Mouse (Mus musculus) liver, postnatal 0 days (tissue): Measurements from ENCODE around the gene Lmod2. TPM values are rescaled to one million over a fixed set of nuclear protein-coding genes. Genes with fewer than 3 reads are reported as not detected.

ENCODE experiments used
- ATAC-seq: fragments of 200-750 bp; cut with Nextera tagmentation; 2 replicates; pipeline ENCODE4 v1.8.0; 2017; ENCODE audit warnings: mild to moderate bottlenecking, moderate library complexity
- DNase-seq: peaks from one replicate; pipeline ENCODE4 v3.0.0-alpha.2; 2016
- H3K27ac ChIP-seq: fragments of 300-500 bp; sonication (generic); 2 replicates; pipeline ENCODE4 v1.5.1; 2014; ENCODE audit warnings: antibody characterized with exemption, moderate library complexity, mild to moderate bottlenecking, low read depth
- H3K27me3 ChIP-seq: fragments of 300-500 bp; sonication (generic); 2 replicates; pipeline ENCODE4 v1.6.1; 2014; ENCODE audit warnings: low read length, control low read depth, mixed read lengths; ENCODE audit not compliant: insufficient read depth
- H3K36me3 ChIP-seq: fragments of 300-500 bp; sonication (generic); replicated peaks from 2 replicates; pipeline ENCODE4 v1.6.1; 2014; ENCODE audit warnings: mild to moderate bottlenecking, control low read depth, low read length, moderate library complexity, mixed read lengths; ENCODE audit not compliant: insufficient read depth
- H3K4me1 ChIP-seq: fragments of 300-500 bp; sonication (generic); 2 replicates; pipeline ENCODE4 v1.6.1; 2014; ENCODE audit warnings: antibody characterized with exemption, mild to moderate bottlenecking, control low read depth; ENCODE audit not compliant: insufficient read depth
- H3K4me2 ChIP-seq: fragments of 300-500 bp; sonication (generic); 2 replicates; pipeline ENCODE4 v1.6.1; 2014; ENCODE audit warnings: low read depth, mild to moderate bottlenecking, low read length, moderate library complexity, mixed read lengths
- H3K4me3 ChIP-seq: fragments of 300-500 bp; sonication (generic); 2 replicates; pipeline ENCODE4 v1.5.1; 2014; ENCODE audit warnings: low read depth, low read length
- H3K9ac ChIP-seq: fragments of 300-500 bp; sonication (generic); replicated peaks from 2 replicates; pipeline ENCODE4 v1.6.1; 2014; ENCODE audit warnings: mild to moderate bottlenecking, moderate library complexity
- H3K9me3 ChIP-seq: fragments of 300-500 bp; sonication (generic); 2 replicates; pipeline ENCODE4 v1.6.1; 2016; ENCODE audit warnings: mild to moderate bottlenecking, control low read depth, low read length, mixed read lengths
- CTCF ChIP-seq: sonication (generic); IDR thresholded peaks from 2 replicates; pipeline ENCODE4 v1.5.1; 2016; ENCODE audit warnings: antibody characterized with exemption, low read depth
- EP300 ChIP-seq: IDR thresholded peaks from 2 replicates; pipeline ENCODE4 v1.6.1; 2016; ENCODE audit warnings: antibody characterized with exemption, low read depth, mild to moderate bottlenecking
- WGBS: fragments of 180-500 bp; shearing (Covaris S2); extraction: QIAGEN DNeasy Blood & Tissue Kit; methylation state at CpG from one replicate; pipeline ENCODE4 v1.1.7; 2014; ENCODE audit not compliant: insufficient replicate concordance; 5-methylcytosine and 5-hydroxymethylcytosine counted together
- polyA plus RNA-seq: library from polyadenylated mRNA; unstranded; fragments of >200 nt; fragmentation: Nextera tagmentation; extraction: Ambion mirVana; gene quantifications from 2 replicates; pipeline ENCODE4 v1.2.1, GENCODE M21; 2015

Gene Lmod2
- polyA plus RNA-seq, 1 experiment from 2014 or later = 0.05 TPM

DNA sequence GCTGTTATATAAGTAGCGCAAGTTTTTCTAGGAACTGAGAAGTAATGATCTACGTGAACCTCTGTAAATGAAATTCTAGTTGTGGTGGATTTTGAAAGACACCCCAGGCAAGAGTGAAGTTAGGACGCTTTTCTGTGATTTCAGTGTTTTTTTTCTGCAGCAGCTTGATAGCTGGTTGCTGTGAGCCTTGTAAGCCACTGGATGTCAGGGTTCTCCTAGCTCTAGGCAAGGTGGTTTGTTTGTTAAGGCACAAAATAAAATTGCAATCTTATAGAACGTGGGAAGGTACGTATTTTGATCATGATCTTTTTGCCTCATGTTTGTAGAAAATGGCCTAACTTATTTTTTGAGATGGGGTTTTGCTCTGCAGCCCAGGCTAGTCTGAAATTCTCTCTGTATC is 28.6 kb upstream of the Lmod2 start:
- Histone ChIP-seq H3K4me2 (no peak overlapping the region), H3K4me1 (no peaks in the 10 kb centered on the region), H3K9me3 (0 out of 2 replicates have a peak, but pooled peaks cover 5% of the 10 kb centered on the region), H3K27ac (no peak overlapping the region), H3K9ac (no peak overlapping the region), H3K4me3 (no peak overlapping the region), H3K27me3 (no peaks in the 10 kb centered on the region), H3K36me3 (no peaks in the 10 kb centered on the region)
- WGBS = 70% methylated on average over 5 of the region's 5 CpGs
- ATAC-seq = no peak
- no peak for DNase-seq
- TF ChIP-seq EP300 (no peak), CTCF (peak; percentile 45)

DNA sequence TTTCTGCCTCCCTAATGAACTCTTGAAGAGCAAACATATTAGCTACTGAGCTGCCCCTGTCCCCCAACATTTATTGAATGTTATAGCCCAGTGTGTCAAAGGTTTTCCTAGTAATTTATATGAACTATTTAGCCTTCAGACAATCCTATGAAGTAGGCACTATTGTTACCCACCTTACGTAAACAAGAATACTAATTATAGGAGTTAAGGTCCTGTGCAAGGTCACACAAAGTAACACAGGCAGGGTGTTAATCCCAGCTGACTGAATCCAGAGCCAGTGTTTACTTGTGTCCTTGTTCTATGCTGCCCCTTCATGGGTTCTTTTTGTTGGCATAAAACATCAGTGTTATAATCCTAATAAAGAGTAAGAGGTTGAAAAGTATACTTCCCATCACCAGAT is 27.9 kb upstream of the Lmod2 start:
- no peak for TF ChIP-seq EP300
- no peak for TF ChIP-seq CTCF
- no peaks in the 10 kb centered on the region for H3K36me3 ChIP-seq
- H3K4me3 ChIP-seq = no peak overlapping the region
- ATAC-seq (no peak), DNase-seq (no peak)
- WGBS = 78% methylated on average over 1 of the region's 1 CpGs
- H3K9ac ChIP-seq = no peak overlapping the region
- no peak overlapping the region for H3K27ac ChIP-seq
- H3K4me1 ChIP-seq = no peaks in the 10 kb centered on the region
- peaks cover 7% of the 10 kb centered on the region; the same call in 1 of the 2 replicates for H3K9me3 ChIP-seq
- H3K4me2 ChIP-seq = no peak overlapping the region
- no peaks in the 10 kb centered on the region for H3K27me3 ChIP-seq

DNA sequence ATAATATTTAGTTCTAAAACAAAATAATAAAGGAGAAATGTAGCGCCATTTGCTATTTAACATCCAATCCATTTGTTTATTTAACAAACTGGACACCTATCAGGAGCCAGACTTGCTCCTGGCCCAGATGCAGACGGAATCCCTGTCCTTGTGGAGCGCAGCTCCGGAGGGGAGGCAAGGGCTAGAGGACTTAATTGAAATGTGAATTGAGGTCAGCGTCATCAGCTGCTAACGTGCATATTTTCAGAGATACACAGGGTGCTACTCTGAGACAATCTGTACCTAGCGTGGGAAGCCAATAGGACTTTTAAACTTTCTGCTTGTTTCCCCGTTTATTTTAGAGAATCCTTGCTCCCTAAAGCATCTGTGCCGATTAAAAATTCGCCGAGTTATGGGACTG is 27.3 kb upstream of the Lmod2 start:
- no peak for DNase-seq
- Histone ChIP-seq H3K27me3 (no peaks in the 10 kb centered on the region), H3K4me3 (no peak overlapping the region), H3K4me1 (no peaks in the 10 kb centered on the region), H3K9me3 (peaks cover 7% of the 10 kb centered on the region; the same call in 1 of the 2 replicates), H3K9ac (no peak overlapping the region), H3K36me3 (no peaks in the 10 kb centered on the region), H3K4me2 (no peak overlapping the region), H3K27ac (no peak overlapping the region)
- no peak for ATAC-seq
- 75% methylated on average over 11 of the region's 11 CpGs for WGBS
- TF ChIP-seq CTCF (no peak), EP300 (no peak)

DNA sequence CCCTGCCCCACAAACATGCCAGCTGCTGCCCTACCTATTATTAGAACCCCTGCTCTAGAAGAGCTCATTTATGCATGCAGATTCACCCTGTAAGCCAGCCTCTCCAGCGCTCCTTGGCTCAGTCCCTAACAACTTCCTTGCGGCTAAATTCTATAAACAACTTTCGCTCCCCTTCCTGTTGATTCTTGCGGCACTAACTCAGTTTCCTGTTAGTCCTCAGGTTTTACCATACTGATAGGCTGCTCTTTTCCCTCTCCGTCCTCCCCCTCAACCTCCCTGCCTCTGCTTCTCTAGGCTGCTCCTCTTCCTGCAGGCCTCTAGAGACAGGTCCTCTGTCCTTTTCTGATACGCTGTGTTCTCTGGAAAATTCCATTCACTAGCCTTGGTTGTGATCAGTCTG is 26.4 kb upstream of the Lmod2 start:
- WGBS = 45% methylated on average over 6 of the region's 6 CpGs
- ATAC-seq (peak; percentile 65; the same call in 1 of the 2 replicates), DNase-seq (no peak)
- Histone ChIP-seq H3K4me2 (no peak overlapping the region), H3K27ac (peak overlapping the region; percentile 8; the same call in 1 of the 2 replicates), H3K9me3 (peaks cover 7% of the 10 kb centered on the region; the same call in 1 of the 2 replicates), H3K36me3 (no peaks in the 10 kb centered on the region), H3K27me3 (no peaks in the 10 kb centered on the region), H3K4me1 (no peaks in the 10 kb centered on the region), H3K9ac (no peak overlapping the region), H3K4me3 (no peak overlapping the region)
- TF ChIP-seq CTCF (no peak), EP300 (no peak)

DNA sequence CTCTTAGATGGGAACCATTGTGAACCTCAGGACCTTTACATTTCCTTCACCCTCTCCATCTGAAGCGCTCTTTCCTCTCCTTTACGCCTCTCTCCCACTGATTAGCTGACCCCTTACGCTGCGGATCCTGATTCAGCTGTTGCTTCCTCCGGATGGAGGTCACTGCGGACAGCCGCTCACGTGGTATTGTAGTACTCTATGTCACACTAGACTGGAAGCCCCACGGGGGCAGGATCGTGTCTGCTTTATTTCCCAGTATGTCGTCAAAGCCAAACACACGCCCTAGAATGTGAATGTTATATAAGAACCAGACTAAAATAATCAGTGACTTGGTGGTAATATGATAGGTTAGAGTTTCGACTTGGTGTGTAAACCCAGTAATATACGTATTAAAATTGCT is 25.1 kb upstream of the Lmod2 start:
- Histone ChIP-seq H3K9ac (no peak overlapping the region), H3K4me3 (no peak overlapping the region), H3K27ac (no peak overlapping the region), H3K9me3 (peaks cover 7% of the 10 kb centered on the region; the same call in 1 of the 2 replicates), H3K4me1 (no peaks in the 10 kb centered on the region), H3K27me3 (no peaks in the 10 kb centered on the region), H3K4me2 (no peak overlapping the region), H3K36me3 (no peaks in the 10 kb centered on the region)
- no peak for TF ChIP-seq EP300
- no peak for TF ChIP-seq CTCF
- ATAC-seq (no peak), DNase-seq (no peak)
- 78% methylated on average over 14 of the region's 14 CpGs for WGBS

DNA sequence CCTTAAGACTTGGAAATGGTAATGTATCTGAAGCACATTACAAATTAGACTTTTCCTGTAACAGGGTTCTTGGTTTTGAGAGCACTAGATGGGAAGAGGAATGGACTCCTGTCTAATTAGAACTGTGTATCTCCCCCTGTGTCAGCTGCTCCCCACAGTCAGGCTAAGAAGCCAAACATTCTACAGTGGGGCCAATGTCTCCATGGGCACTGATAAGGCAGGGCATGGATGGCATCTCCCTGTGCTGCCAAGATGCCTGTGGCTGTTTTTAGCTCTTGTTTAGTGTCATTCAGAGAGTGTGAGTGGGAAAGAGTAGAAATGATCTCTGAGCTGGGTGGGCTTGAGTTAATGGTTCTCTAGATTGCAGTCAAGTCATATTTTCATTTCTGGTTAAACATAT is 24.2 kb upstream of the Lmod2 start:
- DNase-seq = no peak
- no peak overlapping the region for H3K4me3 ChIP-seq
- peaks cover 7% of the 10 kb centered on the region; the same call in 1 of the 2 replicates for H3K9me3 ChIP-seq
- H3K27ac ChIP-seq = no peak overlapping the region
- no peak overlapping the region for H3K9ac ChIP-seq
- no peaks in the 10 kb centered on the region for H3K4me1 ChIP-seq
- H3K36me3 ChIP-seq = no peaks in the 10 kb centered on the region
- H3K27me3 ChIP-seq = no peaks in the 10 kb centered on the region
- no peak for ATAC-seq
- TF ChIP-seq EP300 = no peak
- no peak for TF ChIP-seq CTCF
- H3K4me2 ChIP-seq = no peak overlapping the region

DNA sequence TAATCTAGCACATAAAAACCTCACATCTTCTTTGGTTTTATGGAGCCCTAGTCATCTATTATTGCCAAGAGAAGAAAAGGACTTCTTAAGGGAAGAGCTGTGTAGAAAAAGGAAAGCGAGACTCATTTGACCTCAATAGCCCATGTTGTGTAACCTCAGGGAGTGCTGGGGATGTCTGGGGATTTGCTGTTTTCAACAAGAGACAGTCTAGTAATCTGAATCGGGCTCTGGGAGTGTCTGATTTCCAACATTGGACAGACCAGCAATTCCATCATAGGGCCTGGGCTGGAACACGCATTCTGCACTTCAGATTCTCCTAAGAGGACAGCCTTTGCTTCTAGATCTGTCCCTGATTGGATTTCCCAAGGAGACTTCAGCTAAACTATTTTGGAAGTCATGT is 14.1 kb upstream of the Lmod2 start:
- Histone ChIP-seq H3K4me3 (no peak overlapping the region), H3K36me3 (no peaks in the 10 kb centered on the region), H3K4me1 (no peaks in the 10 kb centered on the region), H3K9me3 (no peaks in the 10 kb centered on the region), H3K9ac (no peak overlapping the region), H3K4me2 (no peak overlapping the region), H3K27ac (no peak overlapping the region), H3K27me3 (no peaks in the 10 kb centered on the region)
- DNase-seq = no peak
- no peak for TF ChIP-seq EP300
- TF ChIP-seq CTCF = no peak
- no peak for ATAC-seq
- WGBS = 76% methylated on average over 3 of the region's 3 CpGs
